Mouse (Mus musculus) bone marrow macrophage, adult 2 months (primary cell): ENCODE results near the gene Lce1a2.

ENCODE experiments used
- CTCF ChIP-seq: IDR thresholded peaks from 2 replicates; pipeline ENCODE4 v1.5.1; 2012; ENCODE audit warnings: low read depth, mild to moderate bottlenecking, low read length, moderate library complexity
- POLR2A ChIP-seq: IDR thresholded peaks from 2 replicates; pipeline ENCODE4 v1.6.1; 2012; ENCODE audit warnings: mild to moderate bottlenecking, low read depth, low read length, borderline replicate concordance

GRCm38 (mm10) chr3:92638653-92638991, 31.5 kb downstream of the Lce1a2 start:
- TF ChIP-seq CTCF (no peak), POLR2A (no peak)
